Mouse (Mus musculus): ENCODE results near the gene Mtch2. TPM values are rescaled to one million over a fixed set of nuclear protein-coding genes. Genes with fewer than 3 reads are reported as not detected.

Mtch2 gene
- 257 and 260 TPM in 2 replicates for polyA plus RNA-seq (2014; fragmentation: Nextera tagmentation; extraction: Ambion mirVana)

GRCm38 (mm10) chr2:90846955-90847680 lies at the start of gene Mtch2:
TSS of gene Mtch2 (plus strand) at chr2:90847155.
- peak; percentile 99 for ATAC-seq (ENCODE audit: low FRiP score)
- DNase-seq (ENCODE audit: low spot score, missing footprints), result peak; percentile 100
- WGBS, result 0% methylated on average over 63 of the region's 67 CpGs
- H3K36me3 ChIP-seq (ENCODE audit: control insufficient read depth, insufficient read depth, low read length), result peaks cover 10% of the 10 kb centered on the region
- H3K4me3 ChIP-seq (ENCODE audit: low read depth, low read length), result peak within 1 kb of the TSS; percentile 73
- H3K27me3 ChIP-seq (ENCODE audit: control insufficient read depth, insufficient read depth, low read length), result no peaks in the 10 kb centered on the region
- no peaks in the 10 kb centered on the region for H3K9me3 ChIP-seq (ENCODE audit: control insufficient read depth, low read length)
- H3K4me1 ChIP-seq (ENCODE audit: control insufficient read depth, insufficient read depth, low read length), result peaks cover 11% of the 10 kb centered on the region; the same call in 1 of the 2 replicates
- peak within 1 kb of the TSS; percentile 60; the same call in 1 of the 2 replicates for H3K27ac ChIP-seq (ENCODE audit: low read depth, low read length)
- peak within 1 kb of the TSS; percentile 59 for H3K4me2 ChIP-seq
- peak within 1 kb of the TSS; percentile 83 for H3K9ac ChIP-seq (ENCODE audit: low read length)

GRCm38 (mm10) chr2:90808241-90809126 lies 38.5 kb upstream of the Mtch2 start:
- ATAC-seq (ENCODE audit: low FRiP score) (no peak), DNase-seq (ENCODE audit: low spot score, missing footprints) (no peak)
- Histone ChIP-seq H3K4me2 (no peak overlapping the region), H3K36me3 (ENCODE audit: control insufficient read depth, insufficient read depth, low read length) (no peaks in the 10 kb centered on the region), H3K4me1 (ENCODE audit: control insufficient read depth, insufficient read depth, low read length) (no peaks in the 10 kb centered on the region), H3K27me3 (ENCODE audit: control insufficient read depth, insufficient read depth, low read length) (no peaks in the 10 kb centered on the region), H3K27ac (ENCODE audit: low read depth, low read length) (no peak overlapping the region), H3K9me3 (ENCODE audit: control insufficient read depth, low read length) (no peaks in the 10 kb centered on the region), H3K4me3 (ENCODE audit: low read depth, low read length) (no peak overlapping the region), H3K9ac (ENCODE audit: low read length) (no peak overlapping the region)
- 85% methylated on average over 6 of the region's 6 CpGs for WGBS

- no peak overlapping the region for H3K4me3 ChIP-seq (ENCODE audit: low read depth, low read length)
- DNase-seq (ENCODE audit: low spot score, missing footprints), result no peak
- no peak overlapping the region for H3K9ac ChIP-seq (ENCODE audit: low read length)
- no peaks in the 10 kb centered on the region for H3K27me3 ChIP-seq (ENCODE audit: control insufficient read depth, insufficient read depth, low read length)
- no peak for ATAC-seq (ENCODE audit: low FRiP score)
- H3K27ac ChIP-seq (ENCODE audit: low read depth, low read length), result no peak overlapping the region
- no peaks in the 10 kb centered on the region for H3K9me3 ChIP-seq (ENCODE audit: control insufficient read depth, low read length)
- no peak overlapping the region for H3K4me2 ChIP-seq
- H3K4me1 ChIP-seq (ENCODE audit: control insufficient read depth, insufficient read depth, low read length), result no peaks in the 10 kb centered on the region
- 84% methylated on average over 8 of the region's 8 CpGs for WGBS
- no peaks in the 10 kb centered on the region for H3K36me3 ChIP-seq (ENCODE audit: control insufficient read depth, insufficient read depth, low read length)
Measured at GRCm38 (mm10) chr2:90810751-90811150, 36.2 kb upstream of the Mtch2 start.

GRCm38 (mm10) chr2:90815266-90815665 lies 31.7 kb upstream of the Mtch2 start:
- Histone ChIP-seq H3K36me3 (ENCODE audit: control insufficient read depth, insufficient read depth, low read length) (no peaks in the 10 kb centered on the region), H3K4me1 (ENCODE audit: control insufficient read depth, insufficient read depth, low read length) (no peaks in the 10 kb centered on the region), H3K9me3 (ENCODE audit: control insufficient read depth, low read length) (no peaks in the 10 kb centered on the region), H3K9ac (ENCODE audit: low read length) (no peak overlapping the region), H3K4me3 (ENCODE audit: low read depth, low read length) (no peak overlapping the region), H3K27ac (ENCODE audit: low read depth, low read length) (no peak overlapping the region), H3K27me3 (ENCODE audit: control insufficient read depth, insufficient read depth, low read length) (no peaks in the 10 kb centered on the region), H3K4me2 (no peak overlapping the region)
- ATAC-seq (ENCODE audit: low FRiP score) (no peak), DNase-seq (ENCODE audit: low spot score, missing footprints) (no peak)
- WGBS, result 81% methylated on average over 2 of the region's 2 CpGs

- DNase-seq (ENCODE audit: low spot score, missing footprints), result no peak
- Histone ChIP-seq H3K9me3 (ENCODE audit: control insufficient read depth, low read length) (no peaks in the 10 kb centered on the region), H3K36me3 (ENCODE audit: control insufficient read depth, insufficient read depth, low read length) (no peaks in the 10 kb centered on the region), H3K9ac (ENCODE audit: low read length) (no peak overlapping the region), H3K4me3 (ENCODE audit: low read depth, low read length) (no peak overlapping the region), H3K27me3 (ENCODE audit: control insufficient read depth, insufficient read depth, low read length) (no peaks in the 10 kb centered on the region), H3K4me1 (ENCODE audit: control insufficient read depth, insufficient read depth, low read length) (no peaks in the 10 kb centered on the region), H3K27ac (ENCODE audit: low read depth, low read length) (no peak overlapping the region), H3K4me2 (no peak overlapping the region)
- WGBS, result 84% methylated on average over 4 of the region's 4 CpGs
- no peak for ATAC-seq (ENCODE audit: low FRiP score)
Measured at GRCm38 (mm10) chr2:90816144-90816543, 30.8 kb upstream of the Mtch2 start.

GRCm38 (mm10) chr2:90818710-90819109 lies 28.2 kb upstream of the Mtch2 start:
- H3K4me3 ChIP-seq (ENCODE audit: low read depth, low read length), result no peak overlapping the region
- DNase-seq (ENCODE audit: low spot score, missing footprints) (no peak), ATAC-seq (ENCODE audit: low FRiP score) (no peak)
- no peak overlapping the region for H3K9ac ChIP-seq (ENCODE audit: low read length)
- H3K36me3 ChIP-seq (ENCODE audit: control insufficient read depth, insufficient read depth, low read length), result no peaks in the 10 kb centered on the region
- H3K4me2 ChIP-seq, result no peak overlapping the region
- H3K4me1 ChIP-seq (ENCODE audit: control insufficient read depth, insufficient read depth, low read length), result no peaks in the 10 kb centered on the region
- H3K27me3 ChIP-seq (ENCODE audit: control insufficient read depth, insufficient read depth, low read length), result no peaks in the 10 kb centered on the region
- WGBS, result 89% methylated on average over 3 of the region's 3 CpGs
- no peak overlapping the region for H3K27ac ChIP-seq (ENCODE audit: low read depth, low read length)
- no peaks in the 10 kb centered on the region for H3K9me3 ChIP-seq (ENCODE audit: control insufficient read depth, low read length)

GRCm38 (mm10) chr2:90820894-90821293 lies 26.1 kb upstream of the Mtch2 start:
- Histone ChIP-seq H3K27ac (ENCODE audit: low read depth, low read length) (no peak overlapping the region), H3K36me3 (ENCODE audit: control insufficient read depth, insufficient read depth, low read length) (no peaks in the 10 kb centered on the region), H3K4me3 (ENCODE audit: low read depth, low read length) (no peak overlapping the region), H3K9me3 (ENCODE audit: control insufficient read depth, low read length) (no peaks in the 10 kb centered on the region), H3K4me2 (no peak overlapping the region), H3K4me1 (ENCODE audit: control insufficient read depth, insufficient read depth, low read length) (no peaks in the 10 kb centered on the region), H3K27me3 (ENCODE audit: control insufficient read depth, insufficient read depth, low read length) (no peaks in the 10 kb centered on the region), H3K9ac (ENCODE audit: low read length) (no peak overlapping the region)
- 84% methylated on average over 3 of the region's 3 CpGs for WGBS
- ATAC-seq (ENCODE audit: low FRiP score), result no peak
- DNase-seq (ENCODE audit: low spot score, missing footprints), result no peak

- Histone ChIP-seq H3K9me3 (ENCODE audit: control insufficient read depth, low read length) (no peaks in the 10 kb centered on the region), H3K27ac (ENCODE audit: low read depth, low read length) (no peak overlapping the region), H3K36me3 (ENCODE audit: control insufficient read depth, insufficient read depth, low read length) (no peaks in the 10 kb centered on the region), H3K9ac (ENCODE audit: low read length) (no peak overlapping the region), H3K4me2 (no peak overlapping the region), H3K4me3 (ENCODE audit: low read depth, low read length) (no peak overlapping the region), H3K4me1 (ENCODE audit: control insufficient read depth, insufficient read depth, low read length) (no peaks in the 10 kb centered on the region), H3K27me3 (ENCODE audit: control insufficient read depth, insufficient read depth, low read length) (no peaks in the 10 kb centered on the region)
- ATAC-seq (ENCODE audit: low FRiP score), result no peak
- DNase-seq (ENCODE audit: low spot score, missing footprints), result no peak
- WGBS, result 81% methylated on average over 2 of the region's 2 CpGs
Measured at GRCm38 (mm10) chr2:90822978-90823377, 24.0 kb upstream of the Mtch2 start.

- H3K9me3 ChIP-seq (ENCODE audit: control insufficient read depth, low read length), result no peaks in the 10 kb centered on the region
- no peak overlapping the region for H3K9ac ChIP-seq (ENCODE audit: low read length)
- H3K4me3 ChIP-seq (ENCODE audit: low read depth, low read length), result no peak overlapping the region
- no peak overlapping the region for H3K4me2 ChIP-seq
- no peak overlapping the region for H3K27ac ChIP-seq (ENCODE audit: low read depth, low read length)
- no peaks in the 10 kb centered on the region for H3K36me3 ChIP-seq (ENCODE audit: control insufficient read depth, insufficient read depth, low read length)
- ATAC-seq (ENCODE audit: low FRiP score) (no peak), DNase-seq (ENCODE audit: low spot score, missing footprints) (no peak)
- 87% methylated on average over 6 of the region's 6 CpGs for WGBS
- no peaks in the 10 kb centered on the region for H3K4me1 ChIP-seq (ENCODE audit: control insufficient read depth, insufficient read depth, low read length)
- H3K27me3 ChIP-seq (ENCODE audit: control insufficient read depth, insufficient read depth, low read length), result no peaks in the 10 kb centered on the region
Measured at GRCm38 (mm10) chr2:90823781-90824180, 23.2 kb upstream of the Mtch2 start.

Measured in midbrain, embryonic 11.5 days (tissue).